Mouse (Mus musculus) liver, embryonic 11.5 days (tissue): ENCODE measurements at regions not wholly inside any gene's neighbourhood (a gene's known extent, or its start where the extent isn't known, plus 50 kb on each side); places are given as distances from the start of the nearest gene placed in this dataset.

Experiments
- ATAC-seq: fragments of 200-750 bp; cut with Nextera tagmentation; replicated peaks from 2 replicates; pipeline ENCODE4 v1.8.0; 2017; ENCODE audit warnings: moderate number of reproducible peaks, mild to moderate bottlenecking, moderate TSS enrichment, moderate library complexity; ENCODE audit not compliant: low FRiP score
- DNase-seq: peaks from one replicate; pipeline ENCODE4 v3.0.0-alpha.2; 2017; ENCODE audit warnings: low spot score
- H3K27ac ChIP-seq: fragments of 300-500 bp; sonication (generic); 2 replicates; pipeline ENCODE4 v1.5.1; 2014; ENCODE audit warnings: mild to moderate bottlenecking, low read depth, low read length, control low read depth
- H3K27me3 ChIP-seq: fragments of 300-500 bp; sonication (generic); replicated peaks from 2 replicates; pipeline ENCODE4 v1.6.1; 2014; ENCODE audit warnings: low read length, mixed read lengths; ENCODE audit not compliant: control insufficient read depth, insufficient read depth
- H3K36me3 ChIP-seq: fragments of 300-500 bp; sonication (generic); 2 replicates; pipeline ENCODE4 v1.6.1; 2014; ENCODE audit warnings: mild to moderate bottlenecking, low read length, moderate library complexity, mixed read lengths; ENCODE audit not compliant: control insufficient read depth, insufficient read depth
- H3K4me1 ChIP-seq: fragments of 300-500 bp; sonication (generic); replicated peaks from 2 replicates; pipeline ENCODE4 v1.6.1; 2014; ENCODE audit warnings: low read length, mixed read lengths; ENCODE audit not compliant: control insufficient read depth, insufficient read depth
- H3K4me2 ChIP-seq: fragments of 300-500 bp; sonication (generic); 2 replicates; pipeline ENCODE4 v1.6.1; 2014; ENCODE audit warnings: mild to moderate bottlenecking, control low read depth, moderate library complexity
- H3K4me3 ChIP-seq: fragments of 300-500 bp; sonication (generic); 2 replicates; pipeline ENCODE4 v1.5.1; 2014; ENCODE audit warnings: low read depth, low read length, control low read depth
- H3K9ac ChIP-seq: fragments of 300-500 bp; sonication (generic); 2 replicates; pipeline ENCODE4 v1.6.1; 2014; ENCODE audit warnings: low read depth, low read length, control low read depth
- H3K9me3 ChIP-seq: fragments of 300-500 bp; sonication (generic); 2 replicates; pipeline ENCODE4 v1.6.1; 2016; ENCODE audit warnings: low read length, inconsistent platforms, mixed read lengths; ENCODE audit not compliant: control insufficient read depth
- WGBS: fragments of 180-500 bp; shearing (Covaris S2); extraction: QIAGEN DNeasy Blood & Tissue Kit; methylation state at CpG from one replicate; pipeline ENCODE4 v1.1.7; 2014; 5-methylcytosine and 5-hydroxymethylcytosine counted together

DNA sequence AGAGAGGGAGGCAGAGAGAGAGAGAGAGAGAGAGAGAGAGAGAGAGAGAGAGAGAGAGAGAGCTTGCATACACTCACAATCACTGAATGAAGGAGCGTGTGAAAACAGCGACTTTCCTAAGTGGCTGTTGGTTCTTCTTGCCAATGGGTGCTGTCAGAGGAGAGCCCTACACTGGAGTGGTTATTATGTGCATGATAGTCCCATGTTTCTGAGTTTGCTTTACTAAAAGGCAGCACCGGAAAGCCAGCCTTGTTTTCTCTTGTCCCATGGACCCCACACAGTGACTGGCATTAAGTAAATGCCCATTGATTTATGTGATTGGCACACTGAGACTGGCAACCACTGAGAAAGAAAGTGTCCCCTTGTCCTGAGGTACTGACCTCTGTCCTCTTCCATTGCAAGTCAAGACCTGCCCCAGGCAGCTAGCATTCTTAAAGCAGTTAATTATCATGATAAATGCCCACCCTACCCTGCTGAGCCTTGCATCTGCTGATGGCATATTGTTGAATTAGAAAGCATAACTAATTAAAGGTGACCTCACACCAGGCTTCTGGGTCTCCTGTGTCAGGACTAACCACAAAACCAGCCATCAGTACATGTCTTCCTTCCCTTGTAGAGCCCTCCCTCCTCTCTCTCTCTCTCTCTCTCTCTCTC is 313.6 kb downstream of the Insc start:
- WGBS, result 59% methylated on average over 3 of the region's 3 CpGs
- ATAC-seq, result no peak

DNA sequence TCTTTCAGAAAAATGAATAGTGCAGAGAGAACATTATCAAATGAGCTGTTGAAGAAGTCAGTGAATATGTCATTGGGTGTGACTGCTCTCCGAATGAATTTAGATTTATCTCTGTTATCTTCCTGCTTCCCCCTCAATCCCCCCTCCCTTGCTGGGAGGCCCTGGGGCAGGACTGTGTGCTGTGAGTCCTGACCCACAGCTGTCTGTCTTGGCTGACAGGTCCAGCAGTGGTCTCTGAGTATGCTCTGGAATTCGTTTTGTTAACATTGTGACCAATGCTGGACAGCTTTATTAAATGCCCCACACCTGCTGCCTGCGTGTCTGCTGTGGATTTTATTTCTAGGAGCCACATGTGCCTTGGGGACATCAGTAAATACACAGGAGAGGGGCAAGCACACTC is 314.2 kb downstream of the Insc start:
- 29% methylated on average over 3 of the region's 3 CpGs for WGBS
- no peaks in the 10 kb centered on the region for H3K36me3 ChIP-seq
- no peak overlapping the region for H3K27ac ChIP-seq
- no peaks in the 10 kb centered on the region for H3K9me3 ChIP-seq
- H3K9ac ChIP-seq, result no peak overlapping the region
- DNase-seq (no peak), ATAC-seq (no peak)
- H3K4me1 ChIP-seq, result no peaks in the 10 kb centered on the region
- no peaks in the 10 kb centered on the region for H3K27me3 ChIP-seq
- no peak overlapping the region for H3K4me3 ChIP-seq
- H3K4me2 ChIP-seq, result no peak overlapping the region

More for the DNA sequence above, 313.6 kb downstream of the Insc start:
- Histone ChIP-seq H3K9me3 (no peaks in the 10 kb centered on the region), H3K36me3 (no peaks in the 10 kb centered on the region), H3K27ac (no peak overlapping the region), H3K4me1 (no peaks in the 10 kb centered on the region), H3K4me3 (no peak overlapping the region), H3K4me2 (no peak overlapping the region), H3K9ac (no peak overlapping the region), H3K27me3 (no peaks in the 10 kb centered on the region)
- DNase-seq, result no peak

DNA sequence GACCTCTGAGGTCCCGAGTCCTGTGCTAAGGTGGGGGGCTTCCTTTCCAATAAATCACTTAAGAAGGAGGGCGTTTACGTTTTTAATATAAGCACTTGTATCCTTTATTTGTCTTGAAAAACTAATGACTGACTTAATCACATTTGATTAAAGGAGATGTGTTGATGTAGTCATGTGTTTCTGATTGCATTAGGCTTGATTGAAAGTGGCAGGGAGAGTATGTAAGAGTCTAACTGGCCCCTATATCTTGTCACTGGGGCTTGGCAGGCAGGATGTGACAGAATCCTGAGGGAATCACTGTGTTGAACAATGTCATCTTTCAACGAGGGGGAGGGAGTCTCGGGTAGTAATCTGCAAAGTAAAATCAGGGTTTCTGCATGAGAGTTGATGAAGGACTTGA is 316.7 kb downstream of the Insc start:
- Histone ChIP-seq H3K4me1 (no peaks in the 10 kb centered on the region), H3K9me3 (no peaks in the 10 kb centered on the region), H3K9ac (no peak overlapping the region), H3K36me3 (no peaks in the 10 kb centered on the region), H3K4me3 (no peak overlapping the region), H3K4me2 (no peak overlapping the region), H3K27ac (no peak overlapping the region), H3K27me3 (no peaks in the 10 kb centered on the region)
- ATAC-seq, result no peak
- WGBS, result 66% methylated on average over 5 of the region's 5 CpGs
- DNase-seq, result no peak

DNA sequence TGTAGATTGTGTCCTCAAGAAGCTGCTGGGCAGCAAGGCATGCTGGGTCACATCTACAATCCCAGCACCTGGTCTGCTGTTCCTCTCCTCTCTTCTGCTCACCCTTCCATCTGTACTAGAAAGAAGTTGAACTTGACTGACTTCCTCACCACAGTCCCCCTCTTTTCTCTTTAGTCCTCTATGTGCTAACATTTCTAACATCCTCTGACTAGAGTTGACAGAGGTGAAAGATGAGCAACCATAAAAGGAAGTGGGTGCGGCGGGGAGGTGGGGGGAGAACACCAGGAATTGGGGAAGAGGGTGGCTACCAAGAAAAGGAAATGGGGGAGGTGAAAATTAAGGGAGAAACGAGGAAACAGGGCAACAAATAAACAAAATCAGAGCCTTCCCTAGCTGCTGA is 319.3 kb downstream of the Insc start:
- H3K9ac ChIP-seq, result no peak overlapping the region
- no peak for ATAC-seq
- no peaks in the 10 kb centered on the region for H3K4me1 ChIP-seq
- no peak for DNase-seq
- no peaks in the 10 kb centered on the region for H3K36me3 ChIP-seq
- H3K9me3 ChIP-seq, result no peaks in the 10 kb centered on the region
- WGBS, result 24% methylated on average over 3 of the region's 3 CpGs
- H3K4me2 ChIP-seq, result no peak overlapping the region
- no peak overlapping the region for H3K27ac ChIP-seq
- H3K27me3 ChIP-seq, result no peaks in the 10 kb centered on the region
- H3K4me3 ChIP-seq, result no peak overlapping the region

GRCm38 (mm10) chr7:115067641-115068040 is 324.1 kb downstream of the Insc start:
- Histone ChIP-seq H3K36me3 (no peaks in the 10 kb centered on the region), H3K9ac (no peak overlapping the region), H3K4me2 (no peak overlapping the region), H3K27me3 (no peaks in the 10 kb centered on the region), H3K9me3 (no peaks in the 10 kb centered on the region), H3K4me3 (no peak overlapping the region), H3K4me1 (no peaks in the 10 kb centered on the region), H3K27ac (no peak overlapping the region)
- ATAC-seq, result no peak
- DNase-seq, result no peak
- 88% methylated on average over 2 of the region's 2 CpGs for WGBS

GRCm38 (mm10) chr7:115073406-115073805 is 329.9 kb downstream of the Insc start:
- Histone ChIP-seq H3K4me1 (no peaks in the 10 kb centered on the region), H3K36me3 (no peaks in the 10 kb centered on the region), H3K27me3 (no peaks in the 10 kb centered on the region), H3K4me2 (no peak overlapping the region), H3K9ac (no peak overlapping the region), H3K4me3 (no peak overlapping the region), H3K27ac (no peak overlapping the region), H3K9me3 (no peaks in the 10 kb centered on the region)
- DNase-seq (no peak), ATAC-seq (no peak)
- WGBS, result 56% methylated on average over 2 of the region's 2 CpGs

- Histone ChIP-seq H3K27ac (no peak overlapping the region), H3K9me3 (no peaks in the 10 kb centered on the region), H3K4me2 (no peak overlapping the region), H3K4me1 (no peaks in the 10 kb centered on the region), H3K9ac (no peak overlapping the region), H3K36me3 (no peaks in the 10 kb centered on the region), H3K27me3 (no peaks in the 10 kb centered on the region), H3K4me3 (no peak overlapping the region)
- no peak for DNase-seq
- ATAC-seq, result no peak
- WGBS, result 85% methylated on average over 4 of the region's 4 CpGs
Observed at GRCm38 (mm10) chr7:115076781-115077180, 333.3 kb downstream of the Insc start.

GRCm38 (mm10) chr7:115084711-115085380 is 341.4 kb downstream of the Insc start:
- Histone ChIP-seq H3K36me3 (no peaks in the 10 kb centered on the region), H3K4me2 (no peak overlapping the region), H3K27ac (no peak overlapping the region), H3K27me3 (no peaks in the 10 kb centered on the region), H3K9ac (no peak overlapping the region), H3K4me3 (no peak overlapping the region), H3K9me3 (no peaks in the 10 kb centered on the region), H3K4me1 (no peaks in the 10 kb centered on the region)
- DNase-seq, result no peak
- ATAC-seq, result no peak
- 42% methylated on average over 3 of the region's 3 CpGs for WGBS
